Mouse (Mus musculus): ENCODE measurements around the gene Gm5737.

DNA sequence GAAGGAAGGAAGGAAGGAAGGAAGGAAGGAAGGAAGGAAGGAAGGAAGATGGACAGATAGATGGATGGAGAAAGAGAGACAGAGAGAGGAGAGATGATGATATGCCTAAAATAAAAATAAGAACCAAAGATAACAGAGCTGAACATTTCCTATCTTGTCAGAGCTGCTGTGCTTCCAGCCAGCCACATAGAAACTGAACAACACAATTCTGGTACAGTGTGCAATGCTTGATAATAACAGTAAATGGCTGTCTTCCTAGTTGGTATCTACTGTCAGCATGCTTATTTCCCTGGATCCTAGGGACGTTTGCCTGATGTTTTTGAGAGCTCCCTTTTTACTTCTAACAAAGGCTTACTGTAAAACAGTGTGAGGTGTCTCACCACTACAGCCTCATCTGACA is 40.8 kb upstream of the Gm5737 start:
- TF ChIP-seq USF2 (IDR thresholded peaks at IDR 0.05; ENCODE audit: borderline replicate concordance in 1 of 2, insufficient read depth in 1 of 2, low read depth in 1 of 2, low read length in 2 of 2) = no peak
- TF ChIP-seq CTCF (IDR thresholded peaks at IDR 0.05 in 2 of 3, conservative IDR thresholded peaks at IDR 0.05 in 1 of 3; ENCODE audit: control insufficient read depth in 1 of 3, insufficient read depth in 1 of 3, low read depth in 2 of 3, low read length in 3 of 3, poor library complexity in 1 of 3, severe bottlenecking in 1 of 3) = no peak
- TF ChIP-seq MAFK (IDR thresholded peaks at IDR 0.05; ENCODE audit: borderline replicate concordance, low read depth, low read length) = no peak
- TF ChIP-seq ZNF384 (IDR thresholded peaks at IDR 0.05; ENCODE audit: low read depth, low read length) = no peak
- no peak for TF ChIP-seq TAL1 (IDR thresholded peaks at IDR 0.05; ENCODE audit: low read length)
- peak in 1 of 2 experiments; percentile 24; a peak in 1 of 4 replicates for TF ChIP-seq EP300 (IDR thresholded peaks at IDR 0.05; ENCODE audit: low read depth in 1 of 2, low read length in 2 of 2)
- no peak for TF ChIP-seq POLR2A (IDR thresholded peaks at IDR 0.05; ENCODE audit: control insufficient read depth in 1 of 2, insufficient read depth in 1 of 2, low read depth in 1 of 2, low read length in 2 of 2, poor library complexity in 1 of 2)

All from MEL (cell line).